Mouse (Mus musculus): ENCODE data around the gene Mmp14. TPM values are rescaled to one million over a fixed set of nuclear protein-coding genes. Genes with fewer than 3 reads are reported as not detected.

Mmp14 gene
- total and polyA plus RNA-seq, 2 experiments from 2014 or later = 60.9 to 73.2 TPM

DNA sequence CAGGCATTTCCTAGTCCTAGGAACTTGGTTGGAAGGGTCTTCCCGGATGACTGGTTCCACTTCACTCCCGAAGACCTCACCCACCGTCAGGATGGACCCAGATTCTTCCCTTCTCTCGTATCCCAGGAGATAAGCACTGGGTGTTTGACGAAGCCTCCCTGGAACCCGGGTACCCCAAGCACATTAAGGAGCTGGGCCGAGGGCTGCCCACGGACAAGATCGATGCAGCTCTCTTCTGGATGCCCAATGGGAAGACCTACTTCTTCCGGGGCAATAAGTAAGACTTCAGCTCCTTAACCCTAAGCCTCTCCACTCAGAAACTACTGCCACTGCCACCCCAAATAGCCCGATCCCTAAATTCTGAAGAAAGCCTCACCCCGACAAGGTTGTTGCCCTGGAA lies 7.7 kb downstream of the Mmp14 start:
- 92% methylated on average over 12 of the region's 12 CpGs for WGBS
- peaks cover 46% of the 10 kb centered on the region for H3K36me3 ChIP-seq (replicated peaks; ENCODE audit: control insufficient read depth, insufficient read depth, low read length)
- no peak for TF ChIP-seq CTCF (IDR thresholded peaks at IDR 0.05; ENCODE audit: low read depth)
- TF ChIP-seq EP300 (IDR thresholded peaks at IDR 0.05; ENCODE audit: low read depth) = no peak

DNA sequence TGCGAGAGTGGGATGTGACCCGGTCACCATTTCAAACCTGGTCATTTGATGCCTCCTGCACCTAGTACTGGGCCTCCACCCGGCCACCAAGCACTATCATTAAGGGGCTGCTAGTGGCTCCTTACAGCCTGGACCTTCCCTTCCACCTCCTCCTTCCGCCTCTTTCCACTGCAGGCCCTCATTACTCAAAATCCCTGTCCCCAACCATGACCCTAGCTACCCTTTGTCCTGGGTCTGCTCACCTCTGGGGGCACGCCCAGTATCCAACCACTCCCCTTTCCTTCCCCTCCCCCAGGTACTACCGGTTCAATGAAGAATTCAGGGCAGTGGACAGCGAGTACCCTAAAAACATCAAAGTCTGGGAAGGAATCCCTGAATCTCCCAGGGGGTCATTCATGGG lies 8.2 kb downstream of the Mmp14 start:
- no peak overlapping the region for H3K4me2 ChIP-seq (ENCODE audit: low read depth, low read length)

More for the DNA sequence above, 7.7 kb downstream of the Mmp14 start:
- Histone ChIP-seq H3K27ac (ENCODE audit: low read depth) (no peak overlapping the region), H3K9me3 (replicated peaks; ENCODE audit: control insufficient read depth, low read length) (no peaks in the 10 kb centered on the region), H3K4me1 (ENCODE audit: control insufficient read depth, insufficient read depth) (peaks cover 9% of the 10 kb centered on the region), H3K27me3 (ENCODE audit: control insufficient read depth, insufficient read depth, low read length) (no peaks in the 10 kb centered on the region), H3K9ac (replicated peaks; ENCODE audit: low read depth, low read length) (no peak overlapping the region), H3K4me3 (ENCODE audit: low read depth, low read length) (no peak overlapping the region), H3K4me2 (ENCODE audit: low read depth, low read length) (no peak overlapping the region)
- DNase-seq (ENCODE audit: low spot score) (no peak), ATAC-seq (ENCODE audit: insufficient read depth, low read depth) (no peak)

DNA sequence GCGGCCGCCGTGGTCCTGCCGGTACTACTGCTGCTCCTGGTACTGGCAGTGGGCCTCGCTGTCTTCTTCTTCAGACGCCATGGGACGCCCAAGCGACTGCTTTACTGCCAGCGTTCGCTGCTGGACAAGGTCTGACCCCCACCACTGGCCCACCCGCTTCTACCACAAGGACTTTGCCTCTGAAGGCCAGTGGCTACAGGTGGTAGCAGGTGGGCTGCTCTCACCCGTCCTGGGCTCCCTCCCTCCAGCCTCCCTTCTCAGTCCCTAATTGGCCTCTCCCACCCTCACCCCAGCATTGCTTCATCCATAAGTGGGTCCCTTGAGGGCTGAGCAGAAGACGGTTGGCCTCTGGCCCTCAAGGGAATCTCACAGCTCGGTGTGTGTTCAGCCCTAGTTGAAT lies 9.1 kb downstream of the Mmp14 start:
- no peak overlapping the region for H3K4me3 ChIP-seq (ENCODE audit: low read depth, low read length)
- DNase-seq (ENCODE audit: low spot score) (no peak), ATAC-seq (ENCODE audit: insufficient read depth, low read depth) (no peak)
- H3K36me3 ChIP-seq (replicated peaks; ENCODE audit: control insufficient read depth, insufficient read depth, low read length) = peaks cover 46% of the 10 kb centered on the region
- no peak overlapping the region for H3K4me2 ChIP-seq (ENCODE audit: low read depth, low read length)
- TF ChIP-seq EP300 (IDR thresholded peaks at IDR 0.05; ENCODE audit: low read depth) = no peak
- no peak for TF ChIP-seq CTCF (IDR thresholded peaks at IDR 0.05; ENCODE audit: low read depth)
- no peaks in the 10 kb centered on the region for H3K27me3 ChIP-seq (ENCODE audit: control insufficient read depth, insufficient read depth, low read length)
- no peak overlapping the region for H3K27ac ChIP-seq (ENCODE audit: low read depth)
- H3K4me1 ChIP-seq (ENCODE audit: control insufficient read depth, insufficient read depth) = peaks cover 7% of the 10 kb centered on the region; the same call in 1 of the 2 replicates
- no peaks in the 10 kb centered on the region for H3K9me3 ChIP-seq (replicated peaks; ENCODE audit: control insufficient read depth, low read length)
- H3K9ac ChIP-seq (replicated peaks; ENCODE audit: low read depth, low read length) = no peak overlapping the region
- WGBS = 86% methylated on average over 14 of the region's 14 CpGs

More for the DNA sequence above, 8.2 kb downstream of the Mmp14 start:
- peaks cover 7% of the 10 kb centered on the region; the same call in 1 of the 2 replicates for H3K4me1 ChIP-seq (ENCODE audit: control insufficient read depth, insufficient read depth)
- ATAC-seq (ENCODE audit: insufficient read depth, low read depth) (no peak), DNase-seq (ENCODE audit: low spot score) (no peak)
- no peaks in the 10 kb centered on the region for H3K27me3 ChIP-seq (ENCODE audit: control insufficient read depth, insufficient read depth, low read length)
- TF ChIP-seq EP300 (IDR thresholded peaks at IDR 0.05; ENCODE audit: low read depth) = no peak
- no peak for TF ChIP-seq CTCF (IDR thresholded peaks at IDR 0.05; ENCODE audit: low read depth)
- no peak overlapping the region for H3K9ac ChIP-seq (replicated peaks; ENCODE audit: low read depth, low read length)
- peaks cover 46% of the 10 kb centered on the region for H3K36me3 ChIP-seq (replicated peaks; ENCODE audit: control insufficient read depth, insufficient read depth, low read length)
- no peak overlapping the region for H3K27ac ChIP-seq (ENCODE audit: low read depth)
- no peaks in the 10 kb centered on the region for H3K9me3 ChIP-seq (replicated peaks; ENCODE audit: control insufficient read depth, low read length)
- 83% methylated on average over 7 of the region's 7 CpGs for WGBS
- H3K4me3 ChIP-seq (ENCODE audit: low read depth, low read length) = no peak overlapping the region

DNA sequence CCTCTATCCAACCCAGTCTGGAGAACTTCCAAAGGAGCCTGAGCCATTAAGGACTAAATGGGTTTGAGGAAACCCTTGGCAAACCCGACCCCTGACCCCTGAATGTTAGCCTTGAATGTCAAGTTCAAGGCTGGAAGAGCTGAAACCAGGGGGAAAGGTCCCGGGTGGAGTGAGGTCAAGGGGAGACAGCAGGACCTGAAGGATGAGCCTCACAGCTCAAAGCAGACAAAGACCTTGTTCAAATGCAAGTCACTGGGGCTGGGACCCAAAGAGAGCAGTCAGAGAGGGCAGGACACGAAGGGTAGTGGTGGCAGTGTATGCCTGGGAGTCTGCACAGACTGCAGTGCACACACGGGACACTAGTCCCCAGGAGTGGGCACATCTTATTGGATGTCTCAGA lies 10.0 kb downstream of the Mmp14 start:
- H3K27me3 ChIP-seq (ENCODE audit: control insufficient read depth, insufficient read depth, low read length) = no peaks in the 10 kb centered on the region
- DNase-seq (ENCODE audit: low spot score) (no peak), ATAC-seq (ENCODE audit: insufficient read depth, low read depth) (no peak)
- H3K27ac ChIP-seq (ENCODE audit: low read depth) = no peak overlapping the region
- no peak overlapping the region for H3K9ac ChIP-seq (replicated peaks; ENCODE audit: low read depth, low read length)
- peaks cover 42% of the 10 kb centered on the region for H3K36me3 ChIP-seq (replicated peaks; ENCODE audit: control insufficient read depth, insufficient read depth, low read length)
- TF ChIP-seq EP300 (IDR thresholded peaks at IDR 0.05; ENCODE audit: low read depth) (no peak), CTCF (IDR thresholded peaks at IDR 0.05; ENCODE audit: low read depth) (no peak)
- H3K4me3 ChIP-seq (ENCODE audit: low read depth, low read length) = no peak overlapping the region
- H3K4me1 ChIP-seq (ENCODE audit: control insufficient read depth, insufficient read depth) = peaks cover 7% of the 10 kb centered on the region; the same call in 1 of the 2 replicates
- WGBS = 86% methylated on average over 4 of the region's 4 CpGs
- H3K4me2 ChIP-seq (ENCODE audit: low read depth, low read length) = no peak overlapping the region
- H3K9me3 ChIP-seq (replicated peaks; ENCODE audit: control insufficient read depth, low read length) = no peaks in the 10 kb centered on the region

DNA sequence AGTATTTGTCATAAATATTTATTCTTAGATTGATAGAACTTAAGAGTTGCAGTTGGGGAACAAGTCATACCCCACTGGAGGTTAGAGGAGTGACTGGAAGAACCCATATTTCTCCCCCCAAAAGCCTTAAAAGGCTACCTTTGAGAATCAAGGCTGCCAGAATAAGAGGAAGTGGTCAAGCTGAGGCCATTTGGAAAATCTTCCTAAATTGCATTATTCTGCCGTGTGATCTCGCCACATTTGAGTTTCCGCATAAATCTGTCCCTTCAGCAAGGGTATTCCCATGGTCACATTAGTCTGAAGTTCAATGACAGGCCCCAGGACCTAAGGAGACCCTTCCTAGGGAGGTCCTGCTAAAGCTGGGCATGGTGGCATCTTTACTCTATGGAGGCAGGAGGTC lies 11.1 kb downstream of the Mmp14 start:
- no peak overlapping the region for H3K4me2 ChIP-seq (ENCODE audit: low read depth, low read length)
- no peak for ATAC-seq (ENCODE audit: insufficient read depth, low read depth)
- no peaks in the 10 kb centered on the region for H3K9me3 ChIP-seq (replicated peaks; ENCODE audit: control insufficient read depth, low read length)
- H3K9ac ChIP-seq (replicated peaks; ENCODE audit: low read depth, low read length) = no peak overlapping the region
- 82% methylated on average over 3 of the region's 3 CpGs for WGBS
- no peak for DNase-seq (ENCODE audit: low spot score)
- no peaks in the 10 kb centered on the region for H3K27me3 ChIP-seq (ENCODE audit: control insufficient read depth, insufficient read depth, low read length)
- H3K27ac ChIP-seq (ENCODE audit: low read depth) = peak overlapping the region; percentile 80; the same call in 1 of the 2 replicates
- no peak overlapping the region for H3K4me3 ChIP-seq (ENCODE audit: low read depth, low read length)
- peaks cover 37% of the 10 kb centered on the region for H3K36me3 ChIP-seq (replicated peaks; ENCODE audit: control insufficient read depth, insufficient read depth, low read length)
- H3K4me1 ChIP-seq (ENCODE audit: control insufficient read depth, insufficient read depth) = peaks cover 7% of the 10 kb centered on the region; the same call in 1 of the 2 replicates
- TF ChIP-seq EP300 (IDR thresholded peaks at IDR 0.05; ENCODE audit: low read depth) (no peak), CTCF (IDR thresholded peaks at IDR 0.05; ENCODE audit: low read depth) (no peak)

DNA sequence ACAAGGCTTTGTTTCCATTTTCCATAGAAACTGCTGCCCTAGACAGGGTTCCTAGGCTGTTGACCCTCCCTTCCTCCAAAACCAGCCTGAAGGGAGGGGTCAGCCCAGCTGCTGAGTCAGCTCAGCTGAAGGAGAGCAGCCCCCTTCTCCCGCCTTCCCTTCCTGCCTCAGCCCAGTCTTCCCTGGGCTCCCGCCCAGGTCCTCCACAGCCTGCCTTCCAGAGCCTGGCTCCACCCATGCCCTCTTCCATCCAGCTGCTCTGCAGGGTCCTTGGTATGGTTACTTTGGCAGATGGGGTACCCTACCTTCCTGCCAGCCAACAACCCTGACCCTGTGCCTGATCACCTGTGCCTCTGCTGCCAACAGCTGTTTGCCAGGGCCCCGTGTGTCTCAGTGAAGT lies 11.8 kb downstream of the Mmp14 start:
- Histone ChIP-seq H3K4me1 (ENCODE audit: control insufficient read depth, insufficient read depth) (peaks cover 7% of the 10 kb centered on the region; the same call in 1 of the 2 replicates), H3K4me2 (ENCODE audit: low read depth, low read length) (no peak overlapping the region), H3K27ac (ENCODE audit: low read depth) (peak overlapping the region; percentile 80), H3K4me3 (ENCODE audit: low read depth, low read length) (no peak overlapping the region), H3K9me3 (replicated peaks; ENCODE audit: control insufficient read depth, low read length) (no peaks in the 10 kb centered on the region), H3K36me3 (replicated peaks; ENCODE audit: control insufficient read depth, insufficient read depth, low read length) (peaks cover 33% of the 10 kb centered on the region), H3K27me3 (ENCODE audit: control insufficient read depth, insufficient read depth, low read length) (no peaks in the 10 kb centered on the region), H3K9ac (replicated peaks; ENCODE audit: low read depth, low read length) (no peak overlapping the region)
- TF ChIP-seq CTCF (IDR thresholded peaks at IDR 0.05; ENCODE audit: low read depth) (no peak), EP300 (IDR thresholded peaks at IDR 0.05; ENCODE audit: low read depth) (no peak)
- DNase-seq (ENCODE audit: low spot score) = peak; percentile 51
- ATAC-seq (ENCODE audit: insufficient read depth, low read depth) = peak; percentile 75
- 39% methylated on average over 3 of the region's 3 CpGs for WGBS
